Mouse (Mus musculus): ENCODE measurements around the gene Fhod1. TPM values are rescaled to one million over a fixed set of nuclear protein-coding genes. Genes with fewer than 3 reads are reported as not detected.

Fhod1 gene
- total and polyA plus RNA-seq, 3 experiments: 0.81 to 8.1 (median 3.1) TPM

- peak; percentile 60 for DNase-seq (ENCODE audit: extremely low read depth)
- Histone ChIP-seq H3K4me2 (ENCODE audit: insufficient read depth, low read depth, poor library complexity, severe bottlenecking) (peak within 1 kb of the TSS; percentile 88), H3K36me3 (replicated peaks in 1 of 2; ENCODE audit: control insufficient read depth in 1 of 2, insufficient read depth in 1 of 2, low read length in 1 of 2) (peaks cover 11 to 38% of the 10 kb centered on the region in 2 experiments), H3K79me2 (replicated peaks; ENCODE audit: control insufficient read depth, extremely low read depth, insufficient read depth, poor library complexity, severe bottlenecking) (peaks cover 26% of the 10 kb centered on the region), H3K4me3 (replicated peaks in 1 of 3; ENCODE audit: low read depth in 2 of 3, low read length in 2 of 3, poor library complexity in 1 of 3) (peak within 1 kb of the TSS; percentile 82 to 96 (median 89)), H3K9me3 (replicated peaks; ENCODE audit: low read length) (no peaks in the 10 kb centered on the region), H3K27ac (ENCODE audit: insufficient read depth, low read depth) (peak within 1 kb of the TSS; percentile 65), H3K9ac (ENCODE audit: insufficient read depth, low read depth) (peak within 1 kb of the TSS; percentile 45), H3K4me1 (ENCODE audit: control insufficient read depth in 1 of 2, insufficient read depth in 2 of 2) (peaks cover 8 to 47% of the 10 kb centered on the region in 2 experiments), H3K27me3 (replicated peaks) (no peaks in the 10 kb centered on the region)
- in situ Hi-C loops (cut with MboI; ENCODE audit: low pct_ligation_motif_present, low pct_unique_long_range_greater_than_20kb, low sequenced_read_pairs): no loop called here
- dilution Hi-C loops (cut with MboI; ENCODE audit: extremely low pct_ligation_motif_present, extremely low pct_unique_long_range_greater_than_20kb, low sequenced_read_pairs): no loop called here
- TF ChIP-seq MYC (IDR thresholded peaks at IDR 0.05; ENCODE audit: low read depth, low read length): 0 out of 2 replicates have a peak, but pooled peaks have one; percentile 29
- TF ChIP-seq JUND (conservative IDR thresholded peaks at IDR 0.05; ENCODE audit: low read depth, low read length): no peak
- peak; percentile 49; the same call in 1 of the 2 replicates for TF ChIP-seq MAX (IDR thresholded peaks at IDR 0.05; ENCODE audit: low read length)
- no peak for TF ChIP-seq USF1 (IDR thresholded peaks at IDR 0.05; ENCODE audit: low read depth, low read length)
- TF ChIP-seq NRF1 (IDR thresholded peaks at IDR 0.05; ENCODE audit: low read depth, low read length): 0 out of 2 replicates have a peak, but pooled peaks have one; percentile 8
- TF ChIP-seq MXI1 (IDR thresholded peaks at IDR 0.05; ENCODE audit: low read depth, low read length): 0 out of 2 replicates have a peak, but pooled peaks have one; percentile 39
- no peak for TF ChIP-seq USF2 (conservative IDR thresholded peaks at IDR 0.05; ENCODE audit: low read depth, low read length)
- TF ChIP-seq ZMIZ1 (IDR thresholded peaks at IDR 0.05; ENCODE audit: low read depth, low read length): peak; percentile 36
- TF ChIP-seq HCFC1 (IDR thresholded peaks at IDR 0.05; ENCODE audit: low read depth, low read length): no peak
- TF ChIP-seq TBP (conservative IDR thresholded peaks at IDR 0.05; ENCODE audit: low read depth, low read length): peak; percentile 54; the same call in 1 of the 2 replicates
- no peak for TF ChIP-seq ELF1 (IDR thresholded peaks at IDR 0.05; ENCODE audit: low read depth, low read length)
- peak; percentile 35 for TF ChIP-seq TCF12 (IDR thresholded peaks at IDR 0.05; ENCODE audit: low read depth, low read length)
- no peak for TF ChIP-seq MEF2A (IDR thresholded peaks at IDR 0.05; ENCODE audit: borderline replicate concordance, low read depth, low read length)
- no peak for TF ChIP-seq POLR2A (IDR thresholded peaks at IDR 0.05; ENCODE audit: low read depth, low read length)
- TF ChIP-seq BHLHE40 (IDR thresholded peaks at IDR 0.05; ENCODE audit: low read depth, low read length): no peak; the same call in 1 of the 2 replicates
- no peak for TF ChIP-seq RAD21 (IDR thresholded peaks at IDR 0.05; ENCODE audit: low read depth, low read length)
- TF ChIP-seq SIN3A (IDR thresholded peaks at IDR 0.05; ENCODE audit: low read length): no peak
- no peak for TF ChIP-seq POLR2AphosphoS2 (IDR thresholded peaks at IDR 0.05; ENCODE audit: low read depth, low read length)
- peak; percentile 44 for TF ChIP-seq EP300 (IDR thresholded peaks at IDR 0.05; ENCODE audit: low read length)
Observed at GRCm38 (mm10) chr8:105295895-105296573, 51.7 kb downstream of the Fhod1 start, which contains the start of gene Exoc3l. Gene Exoc3l (minus strand): TSS chr8:105296101.

- Histone ChIP-seq H3K36me3 (replicated peaks in 1 of 2; ENCODE audit: control insufficient read depth in 1 of 2, insufficient read depth in 1 of 2, low read length in 1 of 2) (peaks cover 5 to 30% of the 10 kb centered on the region in 2 experiments), H3K4me1 (ENCODE audit: control insufficient read depth in 1 of 2, insufficient read depth in 2 of 2) (peaks cover 8 to 42% of the 10 kb centered on the region in 2 experiments), H3K9me3 (replicated peaks; ENCODE audit: low read length) (no peaks in the 10 kb centered on the region), H3K27ac (ENCODE audit: insufficient read depth, low read depth) (peak overlapping the region; percentile 65), H3K79me2 (replicated peaks; ENCODE audit: control insufficient read depth, extremely low read depth, insufficient read depth, poor library complexity, severe bottlenecking) (peaks cover 23% of the 10 kb centered on the region), H3K4me3 (replicated peaks in 1 of 3; ENCODE audit: low read depth in 2 of 3, low read length in 2 of 3, poor library complexity in 1 of 3) (peak overlapping the region; percentile 57 to 96 (median 82)), H3K9ac (ENCODE audit: insufficient read depth, low read depth) (peak overlapping the region; percentile 45; the same call in 1 of the 2 replicates), H3K27me3 (replicated peaks) (no peaks in the 10 kb centered on the region), H3K4me2 (ENCODE audit: insufficient read depth, low read depth, poor library complexity, severe bottlenecking) (peak overlapping the region; percentile 88)
- peak; percentile 61 for DNase-seq (ENCODE audit: extremely low read depth)
- peak; percentile 65 for TF ChIP-seq EP300 (IDR thresholded peaks at IDR 0.05; ENCODE audit: low read length)
- TF ChIP-seq UBTF (IDR thresholded peaks at IDR 0.05; ENCODE audit: low read depth, low read length): no peak
- TF ChIP-seq JUND (conservative IDR thresholded peaks at IDR 0.05; ENCODE audit: low read depth, low read length): no peak
- TF ChIP-seq MAFK (IDR thresholded peaks at IDR 0.05; ENCODE audit: insufficient replicate concordance, low read length): no peak
- peak; percentile 58; the same call in 1 of the 2 replicates for TF ChIP-seq MAX (IDR thresholded peaks at IDR 0.05; ENCODE audit: low read length)
- peak; percentile 31; the same call in 1 of the 2 replicates for TF ChIP-seq HCFC1 (IDR thresholded peaks at IDR 0.05; ENCODE audit: low read depth, low read length)
- peak; percentile 91; the same call in 1 of the 2 replicates for TF ChIP-seq RCOR1 (conservative IDR thresholded peaks at IDR 0.05; ENCODE audit: low read depth, low read length)
- peak; percentile 44; the same call in 1 of the 2 replicates for TF ChIP-seq CHD2 (IDR thresholded peaks at IDR 0.05; ENCODE audit: low read length)
- TF ChIP-seq KAT2A (IDR thresholded peaks at IDR 0.05; ENCODE audit: insufficient replicate concordance, low read length): no peak
- 0 out of 2 replicates have a peak, but pooled peaks have one; percentile 51 for TF ChIP-seq MAZ (IDR thresholded peaks at IDR 0.05; ENCODE audit: low read depth, low read length)
- TF ChIP-seq CHD1 (IDR thresholded peaks at IDR 0.05; ENCODE audit: low read depth, low read length): 0 out of 2 replicates have a peak, but pooled peaks have one; percentile 34
- no peak for TF ChIP-seq MXI1 (IDR thresholded peaks at IDR 0.05; ENCODE audit: low read depth, low read length)
- peak; percentile 77 for TF ChIP-seq TCF12 (IDR thresholded peaks at IDR 0.05; ENCODE audit: low read depth, low read length)
- 0 out of 2 replicates have a peak, but pooled peaks have one; percentile 9 for TF ChIP-seq BHLHE40 (IDR thresholded peaks at IDR 0.05; ENCODE audit: low read depth, low read length)
- TF ChIP-seq IRF4 (IDR thresholded peaks at IDR 0.05; ENCODE audit: low read depth, low read length): peak; percentile 67
- no peak for TF ChIP-seq ZC3H11A (IDR thresholded peaks at IDR 0.05; ENCODE audit: low read depth, low read length)
- peak; percentile 19; the same call in 1 of the 2 replicates for TF ChIP-seq SIN3A (IDR thresholded peaks at IDR 0.05; ENCODE audit: low read length)
- in situ Hi-C loops (cut with MboI; ENCODE audit: low pct_ligation_motif_present, low pct_unique_long_range_greater_than_20kb, low sequenced_read_pairs) (no loop called here), dilution Hi-C loops (cut with MboI; ENCODE audit: extremely low pct_ligation_motif_present, extremely low pct_unique_long_range_greater_than_20kb, low sequenced_read_pairs) (no loop called here)
Observed at GRCm38 (mm10) chr8:105295256-105295655, 52.5 kb downstream of the Fhod1 start.

Measured in CH12.LX (cell line).